Mouse (Mus musculus) monocyte, adult 5-6 weeks (primary cell): Measurements from ENCODE around the gene Cfap43. TPM values are rescaled to one million over a fixed set of nuclear protein-coding genes. Genes with fewer than 3 reads are reported as not detected.
A peak's percentile ranks its signal among the peaks of the same experiment; 100 is the strongest.

ENCODE experiments used
- ATAC-seq: fragments of 153-309, 156-312 bp; replicated peaks from 2 replicates; pipeline ENCODE4 v1.8.0; 2017; ENCODE audit warnings: mild to moderate bottlenecking; ENCODE audit not compliant: low TSS enrichment, insufficient number of reproducible peaks, severe bottlenecking, poor library complexity, low FRiP score
- total RNA-seq: library from RNA; stranded (forward); fragments of 200-1000, 200-491, 200-594 nt; gene quantifications from 3 replicates; pipeline ENCODE4 v1.2.3, GENCODE M21; 2017

Gene Cfap43
- total RNA-seq, 1 experiment from 2014 or later, result 0.19 TPM

- no peak for ATAC-seq
Measured at GRCm38 (mm10) chr19:47829913-47830450, 89.1 kb downstream of the Cfap43 start.

GRCm38 (mm10) chr19:47824026-47824425 is 95.1 kb downstream of the Cfap43 start:
- ATAC-seq, result no peak; the same call in 1 of the 2 replicates

- ATAC-seq, result no peak
Measured at GRCm38 (mm10) chr19:47822143-47822796, 96.8 kb downstream of the Cfap43 start.

DNA sequence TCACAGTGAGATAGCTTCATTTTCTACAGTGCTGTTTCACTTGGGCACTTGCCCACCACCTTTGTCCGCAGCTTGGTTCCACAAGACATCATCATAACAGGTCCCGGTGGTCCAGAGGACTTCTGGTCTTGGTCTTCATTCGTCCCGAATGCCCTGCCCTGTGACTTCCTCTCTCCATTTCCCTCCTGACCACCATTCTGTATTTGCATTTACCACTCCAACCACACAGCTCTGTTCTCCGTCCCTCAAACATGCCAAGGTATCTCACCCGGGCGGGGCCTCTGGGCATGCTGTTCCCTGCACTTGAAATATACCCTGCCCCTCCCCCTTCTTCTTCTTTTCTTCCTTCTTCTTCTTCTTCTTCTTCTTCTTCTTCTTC is 97.6 kb downstream of the Cfap43 start:
- peak; percentile 37 for ATAC-seq

GRCm38 (mm10) chr19:47820832-47821493 is 98.1 kb downstream of the Cfap43 start:
- peak; percentile 73 for ATAC-seq

GRCm38 (mm10) chr19:47817692-47818091 is 101.4 kb downstream of the Cfap43 start:
- ATAC-seq, result no peak

DNA sequence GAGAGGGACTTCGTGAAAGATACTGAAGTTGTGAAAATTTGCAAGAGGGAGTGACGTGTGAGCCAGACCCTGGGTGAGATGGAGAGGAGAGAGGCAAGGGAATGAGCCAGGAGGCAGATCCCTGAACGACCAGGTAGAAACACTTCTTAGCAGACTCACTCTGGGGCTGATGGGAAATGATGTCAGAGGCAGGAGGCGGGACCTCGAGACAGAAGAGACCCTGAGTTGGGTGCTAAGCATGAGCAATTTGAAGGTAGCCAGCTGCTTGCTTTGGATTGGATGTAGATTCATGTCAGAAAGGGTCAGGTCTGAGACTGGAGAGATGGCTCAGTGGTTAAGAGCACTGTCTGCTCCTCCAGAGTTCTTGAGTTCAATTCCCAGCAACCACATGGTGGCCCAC is 104.4 kb downstream of the Cfap43 start:
- no peak for ATAC-seq

GRCm38 (mm10) chr19:47812091-47812490 is 107.0 kb downstream of the Cfap43 start:
- no peak for ATAC-seq

DNA sequence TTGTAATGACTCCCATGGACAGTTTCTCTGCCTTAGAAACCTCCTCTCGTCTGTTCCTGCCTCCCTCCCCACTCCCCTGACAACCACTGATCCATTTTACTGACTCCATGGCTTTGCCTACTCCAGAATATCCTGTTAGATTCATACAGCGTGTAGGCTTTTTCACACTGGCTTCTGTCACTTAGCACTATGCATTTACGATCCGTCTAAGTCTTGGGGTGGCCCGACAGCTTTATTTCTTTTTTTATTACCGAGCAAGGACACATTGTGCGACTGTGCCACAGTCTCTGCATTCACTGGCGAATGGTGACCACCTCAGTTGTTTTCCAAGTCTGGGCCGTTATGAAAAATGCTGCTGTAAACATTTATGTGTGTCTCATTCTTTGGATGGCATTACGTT is 120.5 kb downstream of the Cfap43 start:
- ATAC-seq, result no peak

GRCm38 (mm10) chr19:47796699-47797098 is 122.4 kb downstream of the Cfap43 start:
- ATAC-seq, result no peak

DNA sequence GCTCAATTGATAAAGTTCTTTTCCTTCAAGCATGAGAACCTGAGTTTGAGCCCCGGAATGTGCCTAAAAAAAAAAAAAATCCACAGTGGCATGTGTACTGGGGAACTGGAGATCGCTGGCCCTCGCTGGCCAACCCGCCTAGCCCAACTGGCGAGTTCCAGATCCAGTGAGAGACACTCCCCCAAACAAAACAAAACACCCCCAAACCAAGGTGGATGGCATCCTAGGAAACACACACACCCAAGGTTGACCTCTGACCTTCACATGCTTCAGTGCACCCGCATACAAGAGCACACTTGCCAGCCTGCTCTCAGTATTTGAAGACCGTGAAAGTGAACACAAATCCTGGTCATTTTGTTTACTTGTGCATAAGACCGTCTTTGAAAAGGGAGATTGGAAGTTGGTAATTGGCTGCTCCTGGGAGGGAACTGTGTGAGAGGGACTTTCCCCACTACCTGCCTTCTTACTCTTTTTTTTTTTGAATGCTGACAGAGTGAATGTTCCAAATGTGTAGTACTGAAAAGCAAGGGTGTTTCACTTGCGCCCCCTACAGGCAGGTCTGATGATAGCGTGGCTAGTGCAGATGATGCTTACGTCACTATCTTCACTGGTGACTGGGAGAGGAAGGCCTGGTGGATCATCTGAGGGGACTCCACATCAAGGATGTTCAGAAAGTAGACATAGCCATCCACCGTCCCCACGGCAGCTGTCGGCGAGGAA is 123.9 kb downstream of the Cfap43 start:
- peak; percentile 61 for ATAC-seq

DNA sequence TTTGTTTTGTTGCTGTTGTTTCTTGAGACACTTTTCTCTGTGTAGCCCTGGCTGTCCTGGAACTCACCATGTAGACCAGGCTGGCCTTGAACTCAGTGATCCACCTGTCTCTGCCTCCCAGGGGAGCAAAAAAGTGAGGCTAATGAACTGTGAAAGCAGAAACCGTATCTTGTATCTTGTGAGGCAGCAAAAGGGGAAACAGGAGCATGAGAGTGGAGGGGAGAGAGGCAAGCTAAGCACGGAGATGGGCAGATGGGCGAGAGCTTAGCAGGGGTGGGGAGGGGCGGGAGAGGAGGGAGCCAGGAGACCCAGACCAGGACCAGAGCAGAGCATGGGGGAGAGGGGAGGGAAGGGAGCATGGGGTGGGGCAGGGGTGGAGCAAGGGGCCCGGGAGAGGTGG is 124.8 kb downstream of the Cfap43 start:
- ATAC-seq, result no peak

DNA sequence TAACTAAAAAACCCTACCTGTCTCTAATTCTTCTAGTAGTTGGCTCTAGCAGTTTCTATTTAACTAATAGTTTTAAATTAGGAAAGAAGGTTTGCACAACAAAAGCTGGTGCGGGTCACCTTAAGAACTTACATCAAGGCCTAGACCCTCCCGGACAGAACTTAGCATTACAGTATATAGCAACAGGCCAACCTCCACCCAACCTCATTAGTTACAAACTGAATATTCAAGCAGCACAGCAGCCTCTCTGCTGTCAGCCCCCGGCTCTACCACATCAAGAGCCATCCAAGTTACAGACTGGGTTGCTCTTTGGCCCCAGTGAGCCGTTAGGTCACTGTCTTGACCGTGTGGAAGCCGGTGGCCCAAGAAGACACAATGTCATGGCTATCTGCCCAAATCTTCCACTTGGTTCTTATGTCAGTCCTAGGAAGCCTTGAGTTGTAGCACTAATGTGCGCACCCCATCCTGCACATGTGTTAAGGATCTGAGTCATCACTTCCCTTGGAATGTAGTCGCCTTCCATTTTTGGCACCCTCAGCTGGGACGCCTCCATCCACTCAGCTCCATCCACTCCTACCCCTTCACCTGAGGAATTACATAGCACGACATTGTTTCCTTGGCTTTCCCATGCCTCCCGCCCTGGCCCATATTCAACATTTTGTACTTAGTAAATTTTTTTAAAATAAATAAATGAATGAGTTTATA is 128.6 kb downstream of the Cfap43 start:
- no peak for ATAC-seq

DNA sequence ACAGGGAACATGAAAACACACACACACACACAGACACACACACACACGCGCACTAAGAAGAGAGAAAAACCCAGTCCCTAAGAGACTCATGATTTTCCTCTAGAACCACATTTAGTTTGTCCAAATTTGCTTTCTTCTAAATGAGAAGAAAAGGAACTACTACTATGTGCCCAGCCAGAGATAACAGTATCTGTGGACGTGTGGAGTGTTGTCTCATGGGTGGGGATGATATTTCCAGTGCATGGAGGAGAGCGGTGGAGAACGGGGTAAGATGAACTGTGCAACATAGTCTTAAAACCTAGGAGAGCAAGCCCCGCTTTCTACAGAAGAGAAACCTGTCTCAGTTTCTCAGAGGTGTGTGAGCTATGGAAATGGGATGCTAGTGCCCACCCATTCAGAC is 135.2 kb downstream of the Cfap43 start:
- ATAC-seq, result no peak

- ATAC-seq, result no peak
Measured at GRCm38 (mm10) chr19:47780972-47781371, 138.1 kb downstream of the Cfap43 start.

DNA sequence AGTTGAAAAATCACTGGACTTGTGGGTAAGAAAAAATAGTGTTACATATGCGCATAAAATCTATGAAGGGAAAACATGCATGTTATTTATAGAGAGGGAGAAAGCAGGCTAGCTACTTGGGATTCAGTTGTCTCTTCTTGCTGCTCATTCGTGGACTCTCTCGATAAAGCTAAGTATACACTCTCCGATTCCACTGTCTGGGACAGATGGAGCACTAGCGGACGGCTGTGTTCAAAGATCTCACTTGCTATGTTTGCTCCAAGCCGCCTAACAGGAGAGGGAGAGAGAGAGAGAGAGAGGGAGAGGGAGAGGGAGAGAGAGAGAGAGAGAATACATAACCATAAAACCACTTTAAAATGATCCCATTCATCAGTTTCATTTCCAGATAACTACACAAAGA is 138.9 kb downstream of the Cfap43 start:
- ATAC-seq, result no peak

- no peak for ATAC-seq
Measured at GRCm38 (mm10) chr19:47777847-47778246, 141.2 kb downstream of the Cfap43 start.

- ATAC-seq, result no peak
Measured at GRCm38 (mm10) chr19:47755625-47756024, 163.5 kb downstream of the Cfap43 start.

DNA sequence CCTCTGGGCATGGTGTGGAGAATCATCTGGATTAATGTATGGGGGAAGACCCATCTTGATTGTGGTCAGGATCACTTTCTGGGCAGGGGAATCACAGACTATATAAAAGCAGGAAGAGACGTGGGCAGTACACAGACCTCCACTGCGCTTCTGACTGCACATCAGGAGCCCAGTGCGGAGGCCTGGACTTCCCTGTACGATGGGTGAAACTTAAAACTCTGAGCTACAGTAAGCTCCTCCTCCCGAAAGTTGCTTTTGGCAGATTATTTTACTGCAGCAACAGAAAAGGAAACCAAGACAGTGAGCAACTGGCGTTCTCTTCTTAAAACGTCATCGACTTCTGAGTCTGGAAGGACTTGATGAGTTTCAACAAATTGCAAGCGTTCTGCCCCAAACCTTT is 164.2 kb downstream of the Cfap43 start:
- no peak for ATAC-seq
